Mouse (Mus musculus) forebrain, embryonic 13.5 days (tissue): Measurements from ENCODE around the gene Hrasls. TPM values are rescaled to one million over a fixed set of nuclear protein-coding genes. Genes with fewer than 3 reads are reported as not detected.

Experiments used
- ATAC-seq: fragments of 200-750 bp; cut with Nextera tagmentation; 2 replicates; pipeline ENCODE4 v1.8.0; 2017
- H3K27ac ChIP-seq: fragments of 300-500 bp; sonication (generic); 2 replicates; pipeline ENCODE4 v1.5.1; 2015; ENCODE audit warnings: inconsistent platforms, mild to moderate bottlenecking, moderate library complexity
- H3K27me3 ChIP-seq: fragments of 300-500 bp; sonication (generic); 2 replicates; pipeline ENCODE4 v1.6.1; 2015; ENCODE audit warnings: mild to moderate bottlenecking, inconsistent platforms
- H3K36me3 ChIP-seq: fragments of 300-500 bp; sonication (generic); 2 replicates; pipeline ENCODE4 v1.6.1; 2015; ENCODE audit warnings: mild to moderate bottlenecking, inconsistent platforms; ENCODE audit not compliant: poor library complexity, severe bottlenecking
- H3K4me1 ChIP-seq: fragments of 300-500 bp; sonication (generic); 2 replicates; pipeline ENCODE4 v1.6.1; 2015; ENCODE audit warnings: inconsistent platforms
- H3K4me2 ChIP-seq: fragments of 300-500 bp; sonication (generic); 2 replicates; pipeline ENCODE4 v1.6.1; 2015; ENCODE audit warnings: inconsistent platforms, mild to moderate bottlenecking, moderate library complexity
- H3K4me3 ChIP-seq: fragments of 300-500 bp; sonication (generic); 2 replicates; pipeline ENCODE4 v1.5.1; 2015; ENCODE audit warnings: mild to moderate bottlenecking, inconsistent platforms
- H3K9ac ChIP-seq: fragments of 300-500 bp; sonication (generic); 2 replicates; pipeline ENCODE4 v1.6.1; 2015; ENCODE audit warnings: mild to moderate bottlenecking, inconsistent platforms
- H3K9me3 ChIP-seq: fragments of 300-500 bp; sonication (generic); replicated peaks from 2 replicates; pipeline ENCODE4 v1.6.1; 2016; ENCODE audit warnings: inconsistent platforms
- WGBS: fragments of 180-500 bp; shearing (Covaris S2); methylation state at CpG from one replicate; pipeline ENCODE4 v1.1.7; 2015; 5-methylcytosine and 5-hydroxymethylcytosine counted together
- polyA plus RNA-seq: library from polyadenylated mRNA; unstranded; fragments of >200 nt; fragmentation: Nextera tagmentation; extraction: Ambion mirVana; gene quantifications from 2 replicates; pipeline ENCODE4 v1.2.1, GENCODE M21; 2015

Hrasls gene
- polyA plus RNA-seq, 1 experiment from 2014 or later: 1.8 TPM

GRCm38 (mm10) chr16:29205581-29205980, 3.9 kb upstream of the Hrasls start:
- no peaks in the 10 kb centered on the region for H3K36me3 ChIP-seq
- no peak overlapping the region for H3K9ac ChIP-seq
- no peaks in the 10 kb centered on the region for H3K9me3 ChIP-seq
- ATAC-seq: no peak
- no peak overlapping the region for H3K27ac ChIP-seq
- no peak overlapping the region for H3K4me2 ChIP-seq
- peaks cover 5% of the 10 kb centered on the region; the same call in 1 of the 2 replicates for H3K4me1 ChIP-seq
- peaks cover 17% of the 10 kb centered on the region; the same call in 1 of the 2 replicates for H3K27me3 ChIP-seq
- WGBS: 41% methylated on average over 2 of the region's 2 CpGs
- no peak overlapping the region for H3K4me3 ChIP-seq

GRCm38 (mm10) chr16:29208841-29209240, 654 bp upstream of the Hrasls start:
- H3K4me1 ChIP-seq: peaks cover 6% of the 10 kb centered on the region; the same call in 1 of the 2 replicates
- H3K27ac ChIP-seq: no peak overlapping the region; the same call in 1 of the 2 replicates
- no peaks in the 10 kb centered on the region for H3K36me3 ChIP-seq
- no peak overlapping the region for H3K4me3 ChIP-seq
- peaks cover 26% of the 10 kb centered on the region; the same call in 1 of the 2 replicates for H3K27me3 ChIP-seq
- H3K9me3 ChIP-seq: no peaks in the 10 kb centered on the region
- no peak overlapping the region for H3K4me2 ChIP-seq
- ATAC-seq: no peak
- WGBS: 78% methylated on average over 7 of the region's 7 CpGs
- no peak overlapping the region for H3K9ac ChIP-seq

- no peak overlapping the region; the same call in 1 of the 2 replicates for H3K27ac ChIP-seq
These were observed 7.2 kb downstream of the Hrasls start for GRCm38 (mm10) chr16:29216395-29217295.

GRCm38 (mm10) chr16:29235951-29236350, 26.5 kb downstream of the Hrasls start:
- Histone ChIP-seq H3K27ac (no peak overlapping the region), H3K36me3 (no peaks in the 10 kb centered on the region), H3K27me3 (no peaks in the 10 kb centered on the region), H3K4me1 (no peaks in the 10 kb centered on the region), H3K9me3 (no peaks in the 10 kb centered on the region), H3K4me2 (no peak overlapping the region), H3K4me3 (no peak overlapping the region), H3K9ac (no peak overlapping the region)
- 62% methylated on average over 5 of the region's 5 CpGs for WGBS
- no peak for ATAC-seq

More at GRCm38 (mm10) chr16:29216395-29217295, 7.2 kb downstream of the Hrasls start:
- no peaks in the 10 kb centered on the region for H3K36me3 ChIP-seq
- peak; percentile 95 for ATAC-seq
- H3K9me3 ChIP-seq: no peaks in the 10 kb centered on the region
- no peaks in the 10 kb centered on the region for H3K27me3 ChIP-seq
- peaks cover 8% of the 10 kb centered on the region; the same call in 1 of the 2 replicates for H3K4me1 ChIP-seq
- WGBS: 66% methylated on average over 5 of the region's 5 CpGs
- no peak overlapping the region for H3K4me3 ChIP-seq
- no peak overlapping the region for H3K4me2 ChIP-seq
- H3K9ac ChIP-seq: no peak overlapping the region

GRCm38 (mm10) chr16:29254325-29254724, 44.8 kb downstream of the Hrasls start:
- Histone ChIP-seq H3K4me3 (no peak overlapping the region), H3K27ac (no peak overlapping the region), H3K9me3 (0 out of 2 replicates have a peak, but pooled peaks cover 4% of the 10 kb centered on the region), H3K36me3 (no peaks in the 10 kb centered on the region), H3K4me1 (no peaks in the 10 kb centered on the region), H3K4me2 (no peak overlapping the region), H3K9ac (no peak overlapping the region), H3K27me3 (no peaks in the 10 kb centered on the region)
- no peak for ATAC-seq
- 90% methylated on average over 4 of the region's 4 CpGs for whole genome bisulfite sequencing

Other genes starting within 250 kb of the Hrasls start
- gene Atp13a5, start 169.0 kb downstream of the Hrasls start, polyA plus RNA-seq: 0.19 and 0.27 TPM in 2 replicates